Mouse (Mus musculus) forebrain, embryonic 13.5 days (tissue): Measurements from ENCODE around the gene Lbhd2. TPM values are rescaled to one million over a fixed set of nuclear protein-coding genes. Genes with fewer than 3 reads are reported as not detected.
A peak's percentile ranks its signal among the peaks of the same experiment; 100 is the strongest.

Experiments
- ATAC-seq: fragments of 200-750 bp; cut with Nextera tagmentation; 2 replicates; pipeline ENCODE4 v1.8.0; 2017
- H3K27ac ChIP-seq: fragments of 300-500 bp; sonication (generic); 2 replicates; pipeline ENCODE4 v1.5.1; 2015; ENCODE audit warnings: inconsistent platforms, mild to moderate bottlenecking, moderate library complexity
- H3K27me3 ChIP-seq: fragments of 300-500 bp; sonication (generic); 2 replicates; pipeline ENCODE4 v1.6.1; 2015; ENCODE audit warnings: mild to moderate bottlenecking, inconsistent platforms
- H3K36me3 ChIP-seq: fragments of 300-500 bp; sonication (generic); 2 replicates; pipeline ENCODE4 v1.6.1; 2015; ENCODE audit warnings: mild to moderate bottlenecking, inconsistent platforms; ENCODE audit not compliant: poor library complexity, severe bottlenecking
- H3K4me1 ChIP-seq: fragments of 300-500 bp; sonication (generic); 2 replicates; pipeline ENCODE4 v1.6.1; 2015; ENCODE audit warnings: inconsistent platforms
- H3K4me2 ChIP-seq: fragments of 300-500 bp; sonication (generic); 2 replicates; pipeline ENCODE4 v1.6.1; 2015; ENCODE audit warnings: inconsistent platforms, mild to moderate bottlenecking, moderate library complexity
- H3K4me3 ChIP-seq: fragments of 300-500 bp; sonication (generic); 2 replicates; pipeline ENCODE4 v1.5.1; 2015; ENCODE audit warnings: mild to moderate bottlenecking, inconsistent platforms
- H3K9ac ChIP-seq: fragments of 300-500 bp; sonication (generic); 2 replicates; pipeline ENCODE4 v1.6.1; 2015; ENCODE audit warnings: mild to moderate bottlenecking, inconsistent platforms
- H3K9me3 ChIP-seq: fragments of 300-500 bp; sonication (generic); replicated peaks from 2 replicates; pipeline ENCODE4 v1.6.1; 2016; ENCODE audit warnings: inconsistent platforms
- WGBS: fragments of 180-500 bp; shearing (Covaris S2); methylation state at CpG from one replicate; pipeline ENCODE4 v1.1.7; 2015; 5-methylcytosine and 5-hydroxymethylcytosine counted together
- polyA plus RNA-seq: library from polyadenylated mRNA; unstranded; fragments of >200 nt; fragmentation: Nextera tagmentation; extraction: Ambion mirVana; gene quantifications from 2 replicates; pipeline ENCODE4 v1.2.1, GENCODE M21; 2015

Gene Lbhd2
- polyA plus RNA-seq, 1 experiment from 2014 or later: 0.35 TPM

- 73% methylated on average over 8 of the region's 8 CpGs for WGBS
- no peak for ATAC-seq
These were observed 5.2 kb downstream of the Lbhd2 start for GRCm38 (mm10) chr12:111411631-111412355.

DNA sequence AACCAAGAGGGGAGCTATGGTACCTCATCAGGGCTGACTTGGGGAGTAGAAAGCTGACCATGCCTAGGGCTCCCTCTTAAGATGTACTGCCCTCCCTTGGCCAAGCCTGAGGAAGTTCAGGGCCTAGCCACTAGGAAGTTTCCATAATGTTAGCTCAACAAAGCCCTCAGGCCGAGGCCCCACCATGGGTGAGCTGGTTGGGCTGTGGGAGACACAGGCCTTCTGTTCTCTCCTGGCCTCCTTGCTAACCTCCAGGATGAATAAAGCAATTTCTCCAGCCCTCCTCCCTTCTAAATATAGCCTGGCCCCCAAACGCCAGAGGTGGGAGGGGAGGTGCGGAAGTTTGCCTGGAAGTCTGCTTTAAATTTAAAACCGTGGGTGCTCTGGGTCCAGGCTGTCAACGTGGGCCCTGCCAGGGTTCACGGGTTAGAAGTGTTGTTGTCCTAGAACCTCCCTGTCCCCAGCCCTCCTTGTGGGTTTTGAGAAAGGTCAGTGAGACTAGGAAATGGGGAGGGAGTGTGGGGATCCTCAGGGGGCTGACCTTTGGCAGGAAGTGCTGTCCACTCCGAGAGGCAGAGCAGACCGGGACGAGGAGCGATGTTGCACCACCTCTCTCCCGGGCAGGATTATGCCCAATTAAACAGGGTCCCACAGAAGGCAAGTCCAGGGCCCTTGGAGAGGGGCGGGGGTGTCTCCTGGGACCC is 6.1 kb downstream of the Lbhd2 start:
- Histone ChIP-seq H3K27me3 (peaks cover 7% of the 10 kb centered on the region), H3K9ac (peak overlapping the region; percentile 55), H3K27ac (no peak overlapping the region), H3K36me3 (no peaks in the 10 kb centered on the region), H3K4me3 (peak overlapping the region; percentile 35), H3K4me1 (peaks cover 35% of the 10 kb centered on the region), H3K4me2 (peak overlapping the region; percentile 54), H3K9me3 (no peaks in the 10 kb centered on the region)
- no peak for ATAC-seq
- WGBS: 22% methylated on average over 12 of the region's 12 CpGs

More at GRCm38 (mm10) chr12:111411631-111412355, 5.2 kb downstream of the Lbhd2 start:
- peaks cover 17% of the 10 kb centered on the region for H3K27me3 ChIP-seq
- H3K4me1 ChIP-seq: peaks cover 31% of the 10 kb centered on the region
- H3K9me3 ChIP-seq: no peaks in the 10 kb centered on the region
- no peak overlapping the region for H3K27ac ChIP-seq
- no peak overlapping the region for H3K9ac ChIP-seq
- H3K4me3 ChIP-seq: no peak overlapping the region
- H3K36me3 ChIP-seq: no peaks in the 10 kb centered on the region
- no peak overlapping the region for H3K4me2 ChIP-seq

- no peaks in the 10 kb centered on the region for H3K9me3 ChIP-seq
- H3K4me3 ChIP-seq: peak overlapping the region; percentile 35
- peak overlapping the region; percentile 55 for H3K9ac ChIP-seq
- 1% methylated on average over 21 of the region's 21 CpGs for WGBS
- H3K27ac ChIP-seq: no peak overlapping the region
- peaks cover 2% of the 10 kb centered on the region; the same call in 1 of the 2 replicates for H3K27me3 ChIP-seq
- peak; percentile 79 for ATAC-seq
- H3K36me3 ChIP-seq: no peaks in the 10 kb centered on the region
- peak overlapping the region; percentile 54 for H3K4me2 ChIP-seq
- peaks cover 35% of the 10 kb centered on the region for H3K4me1 ChIP-seq
These were observed 6.7 kb downstream of the Lbhd2 start for GRCm38 (mm10) chr12:111413300-111413699.

GRCm38 (mm10) chr12:111416921-111417779 is 10.5 kb downstream of the Lbhd2 start, which contains the start of gene Exoc3l4:
Gene Exoc3l4 (plus strand): TSS chr12:111417017.
- Histone ChIP-seq H3K27ac (no peak within 1 kb of the TSS), H3K36me3 (no peaks in the 10 kb centered on the region), H3K4me2 (peak within 1 kb of the TSS; percentile 47), H3K27me3 (peaks cover 20% of the 10 kb centered on the region), H3K9me3 (no peaks in the 10 kb centered on the region), H3K4me3 (no peak within 1 kb of the TSS), H3K4me1 (peaks cover 19% of the 10 kb centered on the region), H3K9ac (0 out of 2 replicates have a peak within 1 kb of the TSS, but pooled peaks have one; percentile 17)
- no peak for ATAC-seq
- WGBS: 3% methylated on average over 17 of the region's 17 CpGs

GRCm38 (mm10) chr12:111419918-111420317 is 13.3 kb downstream of the Lbhd2 start:
- Histone ChIP-seq H3K27ac (no peak overlapping the region), H3K4me1 (peaks cover 18% of the 10 kb centered on the region), H3K9ac (no peak overlapping the region), H3K9me3 (no peaks in the 10 kb centered on the region), H3K4me2 (no peak overlapping the region), H3K4me3 (no peak overlapping the region), H3K27me3 (peaks cover 47% of the 10 kb centered on the region), H3K36me3 (no peaks in the 10 kb centered on the region)
- no peak for ATAC-seq
- WGBS: 76% methylated on average over 5 of the region's 5 CpGs

GRCm38 (mm10) chr12:111420946-111421709 is 14.5 kb downstream of the Lbhd2 start:
- H3K9ac ChIP-seq: no peak overlapping the region
- no peak for ATAC-seq
- H3K36me3 ChIP-seq: no peaks in the 10 kb centered on the region
- H3K27me3 ChIP-seq: peaks cover 59% of the 10 kb centered on the region
- no peak overlapping the region for H3K27ac ChIP-seq
- peaks cover 22% of the 10 kb centered on the region for H3K4me1 ChIP-seq
- no peaks in the 10 kb centered on the region for H3K9me3 ChIP-seq
- no peak overlapping the region for H3K4me2 ChIP-seq
- WGBS: 39% methylated on average over 7 of the region's 7 CpGs
- H3K4me3 ChIP-seq: no peak overlapping the region

GRCm38 (mm10) chr12:111422852-111423251 is 16.2 kb downstream of the Lbhd2 start:
- Histone ChIP-seq H3K36me3 (no peaks in the 10 kb centered on the region), H3K9ac (no peak overlapping the region), H3K9me3 (no peaks in the 10 kb centered on the region), H3K4me3 (no peak overlapping the region), H3K27ac (no peak overlapping the region), H3K4me2 (no peak overlapping the region; the same call in 1 of the 2 replicates), H3K27me3 (peaks cover 73% of the 10 kb centered on the region), H3K4me1 (peaks cover 13% of the 10 kb centered on the region)
- WGBS: 41% methylated on average over 5 of the region's 5 CpGs
- ATAC-seq: no peak

GRCm38 (mm10) chr12:111423570-111424129 is 17.0 kb downstream of the Lbhd2 start:
- peak overlapping the region; percentile 46; the same call in 1 of the 2 replicates for H3K9ac ChIP-seq
- WGBS: 2% methylated on average over 43 of the region's 43 CpGs
- H3K4me1 ChIP-seq: peaks cover 21% of the 10 kb centered on the region
- H3K36me3 ChIP-seq: no peaks in the 10 kb centered on the region
- H3K27me3 ChIP-seq: peaks cover 81% of the 10 kb centered on the region
- no peaks in the 10 kb centered on the region for H3K9me3 ChIP-seq
- H3K4me3 ChIP-seq: peak overlapping the region; percentile 29
- H3K27ac ChIP-seq: no peak overlapping the region
- H3K4me2 ChIP-seq: peak overlapping the region; percentile 54
- no peak for ATAC-seq

- no peak overlapping the region for H3K4me2 ChIP-seq
- WGBS: 26% methylated on average over 9 of the region's 9 CpGs
- H3K4me1 ChIP-seq: peaks cover 30% of the 10 kb centered on the region
- H3K4me3 ChIP-seq: no peak overlapping the region
- H3K9ac ChIP-seq: no peak overlapping the region
- no peaks in the 10 kb centered on the region for H3K9me3 ChIP-seq
- H3K36me3 ChIP-seq: no peaks in the 10 kb centered on the region
- peaks cover 83% of the 10 kb centered on the region for H3K27me3 ChIP-seq
- no peak for ATAC-seq
- no peak overlapping the region for H3K27ac ChIP-seq
These were observed 17.9 kb downstream of the Lbhd2 start for GRCm38 (mm10) chr12:111424547-111424946.

DNA sequence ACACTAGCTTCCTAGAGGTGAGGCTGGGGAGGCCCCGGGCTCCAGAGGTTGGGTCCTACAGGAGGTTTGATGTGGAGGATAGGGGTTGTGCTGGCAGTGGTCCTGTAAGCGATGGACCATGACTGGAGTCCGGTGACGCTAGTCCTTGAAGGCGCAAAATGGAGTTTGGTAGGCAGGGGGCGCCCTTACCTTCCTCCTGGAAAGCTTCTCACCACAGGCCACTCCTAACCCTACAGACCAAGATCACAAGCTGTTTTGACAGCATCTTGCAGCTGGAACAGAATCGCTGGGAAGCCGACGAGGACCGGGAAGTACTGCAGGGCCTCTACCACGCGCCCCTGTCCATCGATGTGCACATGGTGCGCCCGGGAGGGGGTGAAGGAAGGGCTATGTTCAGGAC is 18.6 kb downstream of the Lbhd2 start:
- Histone ChIP-seq H3K27me3 (peaks cover 91% of the 10 kb centered on the region), H3K4me2 (peak overlapping the region; percentile 22), H3K4me1 (peaks cover 37% of the 10 kb centered on the region), H3K9me3 (no peaks in the 10 kb centered on the region), H3K9ac (no peak overlapping the region), H3K27ac (no peak overlapping the region), H3K36me3 (no peaks in the 10 kb centered on the region), H3K4me3 (no peak overlapping the region)
- WGBS: 4% methylated on average over 15 of the region's 15 CpGs
- ATAC-seq: no peak; the same call in 1 of the 2 replicates
